8 mouse cellular contexts compared by ENCODE assay signal in the genomic region with DNA sequence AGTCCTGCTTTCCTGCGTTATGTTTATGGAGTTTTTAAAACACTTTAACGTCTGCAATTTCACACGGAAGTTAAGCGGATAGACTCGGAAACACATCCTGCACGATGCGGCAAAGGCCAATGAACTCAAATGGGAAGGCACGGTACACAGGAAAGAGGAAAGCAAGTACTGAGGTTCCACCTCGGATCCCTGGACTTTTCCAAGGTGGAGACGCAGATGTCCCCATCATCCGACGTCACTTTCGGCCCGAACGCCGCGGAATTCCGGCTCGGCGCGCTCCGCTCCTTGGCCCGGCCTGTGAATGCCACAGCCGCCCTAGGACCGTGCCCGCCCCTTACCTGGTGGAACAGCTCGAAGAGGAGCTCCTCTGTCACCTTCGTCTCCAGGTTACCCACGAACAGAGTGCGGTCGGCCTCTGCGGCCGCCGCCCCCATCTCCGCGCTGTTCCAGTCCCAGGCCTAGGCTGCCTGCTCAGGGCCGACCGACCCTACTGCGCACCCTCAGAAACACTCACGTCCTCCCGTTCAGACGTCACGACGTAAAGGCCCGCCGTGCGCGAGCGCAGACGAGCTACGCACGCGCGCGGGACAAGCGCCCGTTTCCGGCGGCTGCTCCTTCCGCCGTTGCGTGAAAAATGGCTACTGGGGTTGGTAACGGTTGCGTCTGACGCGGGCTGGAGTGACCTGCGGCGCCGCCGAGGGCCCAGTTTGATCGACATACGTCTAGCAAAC. TPM values are rescaled to one million over a fixed set of nuclear protein-coding genes. Genes with fewer than 3 reads are reported as not detected.
DNase-seq lines count a peak whose midpoint lies in the region; ATAC-seq and TF ChIP-seq lines count a peak whose summit lies in the region.

A gene (minus strand): TSS at position 483 of the 731 bp plus-strand sequence.
A gene (plus strand): TSS at position 626 of the 731 bp plus-strand sequence.

- peaks cover 33% of the 10 kb centered on the region for H3K36me3 ChIP-seq in embryonic facial prominence, embryonic 15.5 days
- H3K36me3 ChIP-seq in limb, embryonic 14.5 days (ENCODE audit: control insufficient read depth, insufficient read depth, low read length), result peaks cover 35% of the 10 kb centered on the region
- H3K36me3 ChIP-seq in midbrain, postnatal 0 days (ENCODE audit: insufficient read depth, low read length), result peaks cover 18% of the 10 kb centered on the region

- H3K9me3 ChIP-seq in embryonic facial prominence, embryonic 15.5 days (replicated peaks), result no peaks in the 10 kb centered on the region
- H3K9me3 ChIP-seq in limb, embryonic 14.5 days (ENCODE audit: control insufficient read depth, low read length), result 0 out of 2 replicates have a peak, but pooled peaks cover 3% of the 10 kb centered on the region
- no peaks in the 10 kb centered on the region for H3K9me3 ChIP-seq in midbrain, postnatal 0 days (ENCODE audit: low read length)

- WGBS in bone marrow, adult 2 months, result under 1% methylated on average over 72 of the region's 72 CpGs
- WGBS in embryonic facial prominence, embryonic 15.5 days, result under 1% methylated on average over 72 of the region's 72 CpGs
- whole genome bisulfite sequencing in limb, embryonic 14.5 days, result under 1% methylated on average over 63 of the region's 72 CpGs
- under 1% methylated on average over 72 of the region's 72 CpGs for WGBS in midbrain, postnatal 0 days

- peak; percentile 99 for ATAC-seq in embryonic facial prominence, embryonic 15.5 days (ENCODE audit: insufficient number of reproducible peaks, low FRiP score, low TSS enrichment, low read depth)
- peak; percentile 100 for ATAC-seq in limb, embryonic 14.5 days (ENCODE audit: low FRiP score, low read depth)
- ATAC-seq in midbrain, postnatal 0 days (ENCODE audit: low FRiP score), result peak; percentile 100

- peak within 1 kb of the TSS; percentile 94 for H3K27ac ChIP-seq in bone marrow, adult 2 months (ENCODE audit: control insufficient read depth, insufficient read depth, low read depth, low read length, poor library complexity)
- H3K27ac ChIP-seq in embryonic facial prominence, embryonic 15.5 days (replicated peaks), result peak within 1 kb of the TSS; percentile 92
- peak within 1 kb of the TSS; percentile 86 for H3K27ac ChIP-seq in limb, embryonic 14.5 days (replicated peaks; ENCODE audit: low read depth, low read length)
- peak within 1 kb of the TSS; percentile 97 for H3K27ac ChIP-seq in midbrain, postnatal 0 days (ENCODE audit: low read depth, low read length)

- peaks cover 1% of the 10 kb centered on the region; the same call in 1 of the 2 replicates for H3K4me1 ChIP-seq in bone marrow, adult 2 months (ENCODE audit: control insufficient read depth, insufficient read depth, low read length)
- H3K4me1 ChIP-seq in embryonic facial prominence, embryonic 15.5 days, result peaks cover 10% of the 10 kb centered on the region
- peaks cover 10% of the 10 kb centered on the region; the same call in 1 of the 2 replicates for H3K4me1 ChIP-seq in limb, embryonic 14.5 days (ENCODE audit: control insufficient read depth, insufficient read depth, low read length)
- peaks cover 4% of the 10 kb centered on the region; the same call in 1 of the 2 replicates for H3K4me1 ChIP-seq in midbrain, postnatal 0 days (ENCODE audit: insufficient read depth, low read length)

- peak within 1 kb of the TSS; percentile 95 for H3K9ac ChIP-seq in embryonic facial prominence, embryonic 15.5 days
- H3K9ac ChIP-seq in limb, embryonic 14.5 days (ENCODE audit: low read depth, low read length, severe bottlenecking), result peak within 1 kb of the TSS; percentile 91
- peak within 1 kb of the TSS; percentile 86 for H3K9ac ChIP-seq in midbrain, postnatal 0 days (replicated peaks; ENCODE audit: low read length, poor library complexity, severe bottlenecking)

- DNase-seq in 3T3-L1 (ENCODE audit: low read depth, low spot score), result peak; percentile 90
- peak; percentile 95 for DNase-seq in heart, adult 8-10 months (ENCODE audit: low spot score)
- peak; percentile 95 for DNase-seq in kidney, adult 9 months
- peak; percentile 93 for DNase-seq in limb, embryonic 14.5 days (ENCODE audit: low spot score)
- DNase-seq in midbrain, postnatal 0 days (ENCODE audit: low spot score), result peak; percentile 97
- DNase-seq in spleen, postnatal 36 days (ENCODE audit: low spot score in 2 of 2), result peak; percentile 94 to 95

- peak within 1 kb of the TSS; percentile 63 for H3K4me2 ChIP-seq in embryonic facial prominence, embryonic 15.5 days (replicated peaks)
- peak within 1 kb of the TSS; percentile 63 for H3K4me2 ChIP-seq in limb, embryonic 14.5 days (replicated peaks; ENCODE audit: low read depth, low read length, severe bottlenecking)
- H3K4me2 ChIP-seq in midbrain, postnatal 0 days (ENCODE audit: low read depth, low read length, poor library complexity, severe bottlenecking), result peak within 1 kb of the TSS; percentile 83

- TF ChIP-seq CTCF in bone marrow, adult 2 months (IDR thresholded peaks at IDR 0.05; ENCODE audit: control insufficient read depth, insufficient read depth, low read length), result no peak
- no peak for TF ChIP-seq CTCF in midbrain, postnatal 0 days (IDR thresholded peaks at IDR 0.05)

- H3K27me3 ChIP-seq in embryonic facial prominence, embryonic 15.5 days, result peaks cover 3% of the 10 kb centered on the region; the same call in 1 of the 2 replicates
- H3K27me3 ChIP-seq in limb, embryonic 14.5 days (ENCODE audit: control insufficient read depth, insufficient read depth, low read length), result no peaks in the 10 kb centered on the region
- H3K27me3 ChIP-seq in midbrain, postnatal 0 days (ENCODE audit: insufficient read depth, low read length), result no peaks in the 10 kb centered on the region

- TF ChIP-seq POLR2A in bone marrow, adult 2 months (IDR thresholded peaks at IDR 0.05; ENCODE audit: borderline replicate concordance, control insufficient read depth, low read depth, low read length), result peak; percentile 88; the same call in 1 of the 2 replicates
- TF ChIP-seq POLR2A in limb, embryonic 14.5 days (IDR thresholded peaks at IDR 0.05; ENCODE audit: borderline replicate concordance, extremely low read depth, insufficient read depth, insufficient read length), result peak; percentile 94; the same call in 1 of the 2 replicates

- peak within 1 kb of the TSS; percentile 99 for H3K4me3 ChIP-seq in bone marrow, adult 2 months (replicated peaks; ENCODE audit: control insufficient read depth, low read depth, low read length)
- H3K4me3 ChIP-seq in embryonic facial prominence, embryonic 15.5 days (replicated peaks), result peak within 1 kb of the TSS; percentile 94
- peak within 1 kb of the TSS; percentile 79 for H3K4me3 ChIP-seq in limb, embryonic 14.5 days (replicated peaks; ENCODE audit: low read length)
- peak within 1 kb of the TSS; percentile 85 for H3K4me3 ChIP-seq in midbrain, postnatal 0 days (ENCODE audit: low read depth, low read length)

RNA-seq across cellular contexts. Expression of the first gene that starts in this region (rescaled TPM):
- polyA plus RNA-seq in bone marrow, adult 2 months (2011; ENCODE audit: insufficient read depth, insufficient read length, low replicate concordance, missing spikeins), result 14.9 and 22.1 TPM in 2 replicates
- polyA plus RNA-seq in embryonic facial prominence, embryonic 15.5 days (2015; fragmentation: Nextera tagmentation; extraction: Ambion mirVana), result 111 and 116 TPM in 2 replicates
- 10 to 100 TPM; 18.4 to 21.5 (median 21.0) TPM for total RNA-seq in heart, adult 8-10 months (2022)
- 51.5 and 54.7 TPM in 2 replicates for polyA plus RNA-seq in limb, embryonic 14.5 days (2012; rRNA removed)
- 115 and 122 TPM in 2 replicates for polyA plus RNA-seq in limb, embryonic 14.5 days (2014; fragmentation: Nextera tagmentation; extraction: Ambion mirVana)
- total RNA-seq in midbrain, postnatal 0 days (2014; rRNA removed), result 36.9 and 55.5 TPM in 2 replicates
- polyA plus RNA-seq in midbrain, postnatal 0 days (2015; fragmentation: Nextera tagmentation; extraction: Ambion mirVana), result 70.8 and 71.2 TPM in 2 replicates

RNA-seq across cellular contexts. Expression of the second gene that starts in this region (rescaled TPM):
- polyA plus RNA-seq in bone marrow, adult 2 months (2011; ENCODE audit: insufficient read depth, insufficient read length, low replicate concordance, missing spikeins), result 1.9 and 7.9 TPM in 2 replicates
- 33.0 and 39.5 TPM in 2 replicates for polyA plus RNA-seq in embryonic facial prominence, embryonic 15.5 days (2015; fragmentation: Nextera tagmentation; extraction: Ambion mirVana)
- 10 to 100 TPM; 42.6 to 52.1 (median 44.2) TPM for total RNA-seq in heart, adult 8-10 months (2022)
- 21.6 and 34.3 TPM in 2 replicates for polyA plus RNA-seq in limb, embryonic 14.5 days (2012; rRNA removed)
- polyA plus RNA-seq in limb, embryonic 14.5 days (2014; fragmentation: Nextera tagmentation; extraction: Ambion mirVana), result 39.5 and 39.8 TPM in 2 replicates
- 13.4 and 19.0 TPM in 2 replicates for total RNA-seq in midbrain, postnatal 0 days (2014; rRNA removed)
- polyA plus RNA-seq in midbrain, postnatal 0 days (2015; fragmentation: Nextera tagmentation; extraction: Ambion mirVana), result 22.6 and 27.7 TPM in 2 replicates

Comparison
In these comparisons a context has a peak if more than half of its experiments do, and no peak if none do; other contexts are left out.
1. Peak in every context shown above with its lines: DNase-seq, ATAC-seq, H3K4me3 ChIP-seq and H3K27ac ChIP-seq.